Mouse (Mus musculus) C2C12 (cell line): ENCODE measurements at regions not wholly inside any gene's neighbourhood (a gene's known extent, or its start where the extent isn't known, plus 50 kb on each side); places are given as distances from the start of the nearest gene placed in this dataset.

Experiments used
- CTCF ChIP-seq: IDR thresholded peaks from one replicate; pipeline ENCODE4 v1.5.1; 2011; ENCODE audit not compliant: control insufficient read depth, insufficient read depth, insufficient read length
- FOSL1 ChIP-seq: IDR thresholded peaks from one replicate; pipeline ENCODE4 v1.8.0; 2011; ENCODE audit warnings: mild to moderate bottlenecking, low read length; ENCODE audit not compliant: poor library complexity, insufficient read depth, severe bottlenecking
- MYOG ChIP-seq: IDR thresholded peaks from one replicate; pipeline ENCODE4 v1.6.1; 2011; ENCODE audit not compliant: control insufficient read depth, insufficient read length; ENCODE audit errors: extremely low read depth
- USF1 ChIP-seq: IDR thresholded peaks from one replicate; pipeline ENCODE4 v1.6.1; 2011; ENCODE audit warnings: low read depth, mild to moderate bottlenecking, control low read depth, moderate library complexity

DNA sequence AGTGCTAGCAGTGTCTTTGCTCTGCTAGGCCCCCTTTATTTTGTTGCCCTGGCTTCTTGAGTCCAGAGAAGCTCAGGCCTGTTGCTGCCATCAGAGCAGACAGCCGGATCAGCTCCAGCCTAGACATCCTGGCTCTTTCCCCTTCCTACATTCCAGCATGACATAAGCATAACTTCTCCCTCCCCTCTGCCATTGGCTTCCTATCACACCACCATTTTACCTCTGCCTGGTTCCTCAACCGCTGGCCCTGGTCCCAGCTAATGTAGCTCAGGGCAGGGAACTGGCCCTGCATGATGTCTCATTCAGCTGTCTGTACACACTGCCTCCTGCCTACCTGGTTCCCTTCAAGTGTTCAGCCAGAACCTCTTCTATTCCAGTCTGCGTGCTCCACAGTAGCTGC is 146.5 kb downstream of the Tmem121 start:
- TF ChIP-seq CTCF (no peak), USF1 (no peak), MYOG (no peak), FOSL1 (no peak)
